Mouse (Mus musculus) brain, adult 2 months (tissue): ENCODE measurements around the gene Acyp2.

Experiments
- DNase-seq: peaks from one replicate; pipeline ENCODE4 v3.0.0; 2011; ENCODE audit warnings: low read depth, low spot score

The Acyp2 gene

DNA sequence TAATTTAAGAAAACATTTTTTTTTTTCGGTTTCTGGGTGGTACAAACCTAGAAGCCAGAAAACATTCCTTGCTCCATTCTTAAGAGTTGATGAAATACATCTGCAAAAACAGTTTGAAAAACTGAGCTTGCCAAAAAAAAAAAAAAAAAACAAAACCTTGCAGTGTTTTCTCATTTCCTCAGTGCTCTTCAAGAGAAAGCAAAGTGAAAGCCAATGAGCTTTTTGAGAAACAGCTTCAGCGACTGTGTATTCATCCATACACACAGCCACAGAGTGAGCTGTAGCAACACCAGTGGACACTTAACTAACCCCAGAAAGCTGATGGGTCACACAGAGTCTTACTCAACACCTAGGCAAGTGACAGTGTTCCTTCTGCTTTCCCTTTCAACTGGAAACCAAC lies 69.4 kb downstream of the Acyp2 start:
- no peak for DNase-seq

DNA sequence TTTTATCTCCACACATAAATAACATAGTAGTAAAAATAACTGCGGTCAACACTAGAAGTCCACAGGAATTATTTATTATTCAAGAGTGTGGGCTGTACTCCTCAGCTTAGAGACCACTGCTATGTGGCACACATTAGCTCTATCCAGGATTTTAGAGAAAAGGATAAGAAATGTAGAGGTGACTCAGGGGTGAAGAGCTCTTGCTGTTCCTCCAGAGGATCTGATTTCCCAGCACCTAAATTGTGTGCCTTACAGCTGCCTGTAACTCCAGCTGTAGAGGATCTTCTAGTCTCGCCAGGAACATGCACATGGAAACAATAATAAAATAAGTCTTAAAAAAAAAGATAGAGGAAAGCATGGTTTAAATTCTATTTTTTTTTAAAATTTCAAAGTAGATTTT lies 70.5 kb downstream of the Acyp2 start:
- DNase-seq, result no peak

DNA sequence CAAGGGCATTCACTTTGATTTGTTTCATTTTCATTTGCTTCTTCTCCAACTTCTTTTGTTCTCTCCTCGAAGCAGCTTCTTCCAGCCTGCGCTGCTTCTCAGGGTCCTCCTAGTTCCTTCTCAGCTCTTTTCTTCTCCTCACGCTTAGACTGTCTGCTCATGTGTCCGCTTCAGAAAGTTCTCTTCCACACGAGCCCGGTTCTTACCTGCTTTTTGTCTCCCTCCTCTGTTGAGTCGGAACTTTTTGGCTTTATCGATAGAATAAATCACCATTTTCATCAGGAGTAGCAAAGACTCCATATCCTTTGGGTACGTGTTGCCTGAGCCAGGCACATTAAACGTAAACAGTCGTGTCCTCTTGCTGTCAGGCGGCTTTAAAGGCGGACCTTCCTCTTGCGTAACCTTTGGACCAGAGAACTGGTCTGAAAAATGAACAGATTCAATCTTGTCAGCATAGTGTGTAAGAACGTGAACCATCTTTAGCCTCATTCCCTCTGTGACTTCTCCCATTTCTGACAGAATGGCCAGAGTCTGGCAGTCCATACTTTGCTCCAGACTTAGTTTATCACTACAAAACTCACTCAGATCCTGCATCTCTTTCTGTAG lies 76.5 kb downstream of the Acyp2 start:
- no peak for DNase-seq

DNA sequence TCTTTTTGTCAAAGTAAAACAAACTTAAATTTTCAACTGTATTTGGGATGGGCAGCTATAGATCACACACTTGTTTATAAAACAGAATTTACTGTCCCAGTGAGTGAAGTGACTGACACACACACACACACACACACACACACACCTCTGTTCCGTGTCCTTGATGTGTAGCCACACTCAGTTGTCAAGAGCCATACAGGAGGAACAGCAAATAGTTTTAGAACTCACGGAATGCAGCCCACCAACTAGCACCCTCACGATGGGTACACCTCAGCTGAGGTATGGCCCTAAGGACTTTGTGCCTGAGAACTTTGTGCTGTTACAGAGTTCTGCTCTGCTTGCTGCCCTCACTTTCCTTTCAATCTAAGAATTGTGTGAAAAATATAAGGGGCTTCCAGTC lies 78.8 kb downstream of the Acyp2 start:
- no peak for DNase-seq

DNA sequence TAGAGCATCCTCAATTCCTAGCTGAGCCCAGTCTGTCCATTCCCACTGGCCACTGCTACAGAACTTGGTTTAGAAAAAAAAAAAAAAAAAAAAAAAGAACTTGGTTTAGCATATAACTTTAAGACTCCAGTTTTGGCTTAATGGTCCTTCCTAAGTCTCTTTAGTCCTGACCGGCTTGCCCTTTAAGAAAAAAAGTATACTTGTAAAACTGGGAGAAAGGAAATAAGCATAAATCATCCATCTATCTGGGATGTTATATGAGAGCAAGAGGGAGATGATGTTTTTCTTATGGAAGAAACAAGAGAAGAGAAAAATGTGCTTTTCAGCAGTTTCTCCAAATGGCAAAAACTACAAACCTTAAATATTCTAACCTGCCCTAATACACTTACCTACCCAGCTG lies 89.2 kb downstream of the Acyp2 start:
- DNase-seq, result no peak

DNA sequence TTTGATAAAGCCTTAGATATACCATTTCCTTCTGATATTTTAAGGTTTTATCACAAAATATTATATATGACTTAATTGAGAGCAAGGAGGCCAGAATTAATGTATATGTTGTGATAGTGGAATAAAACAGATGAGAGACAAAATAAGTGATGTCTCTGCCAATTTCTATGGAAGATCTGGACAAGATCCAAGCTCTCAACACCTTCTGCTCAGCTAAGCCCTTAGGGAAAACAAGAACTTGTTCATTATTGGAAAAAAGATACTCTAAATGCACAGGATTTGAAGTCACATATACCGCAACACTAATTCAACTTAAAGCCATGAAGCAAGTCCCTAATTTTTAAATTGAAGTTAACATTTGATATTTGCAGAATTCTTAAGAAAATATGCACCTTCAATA lies 96.0 kb downstream of the Acyp2 start:
- peak; percentile 84 for DNase-seq

DNA sequence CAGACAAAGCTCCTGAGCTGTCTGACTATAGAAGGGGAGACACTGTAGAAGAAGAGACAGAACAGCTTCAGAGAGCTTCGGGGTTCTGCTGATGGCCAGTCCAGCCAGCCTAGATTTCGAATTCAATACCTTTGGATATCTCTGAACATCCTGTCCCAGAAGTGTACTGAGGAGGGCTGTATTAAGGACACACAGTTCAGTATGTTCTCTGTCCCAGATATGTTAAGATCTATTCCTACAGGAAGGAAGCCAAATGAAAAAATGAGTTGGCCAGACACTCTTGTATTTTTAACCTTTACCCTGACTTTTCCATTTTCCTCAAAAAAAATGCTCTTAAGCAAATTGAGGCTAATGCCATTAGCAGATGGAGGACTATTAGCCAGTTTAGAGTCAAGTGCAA lies 132.3 kb downstream of the Acyp2 start:
- no peak for DNase-seq

DNA sequence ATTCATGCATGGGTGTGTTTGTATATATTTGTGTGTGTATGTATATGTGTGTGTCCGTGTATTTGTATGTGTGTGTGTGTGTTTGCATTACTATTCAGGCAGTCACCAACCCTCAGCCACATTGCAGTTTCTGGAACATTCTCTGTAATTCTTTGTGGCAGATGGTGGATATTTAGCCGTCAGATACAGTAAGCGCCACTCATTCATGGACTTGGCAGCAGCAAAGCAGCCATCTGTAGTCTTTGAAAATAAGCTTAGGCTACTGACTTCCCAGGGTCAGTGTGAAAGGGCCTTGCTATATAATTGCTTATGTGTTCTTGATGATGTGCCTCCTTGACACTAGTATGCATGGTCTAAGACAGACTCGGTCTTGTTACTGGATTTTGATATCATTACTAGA lies 141.2 kb downstream of the Acyp2 start:
- DNase-seq, result peak; percentile 96

DNA sequence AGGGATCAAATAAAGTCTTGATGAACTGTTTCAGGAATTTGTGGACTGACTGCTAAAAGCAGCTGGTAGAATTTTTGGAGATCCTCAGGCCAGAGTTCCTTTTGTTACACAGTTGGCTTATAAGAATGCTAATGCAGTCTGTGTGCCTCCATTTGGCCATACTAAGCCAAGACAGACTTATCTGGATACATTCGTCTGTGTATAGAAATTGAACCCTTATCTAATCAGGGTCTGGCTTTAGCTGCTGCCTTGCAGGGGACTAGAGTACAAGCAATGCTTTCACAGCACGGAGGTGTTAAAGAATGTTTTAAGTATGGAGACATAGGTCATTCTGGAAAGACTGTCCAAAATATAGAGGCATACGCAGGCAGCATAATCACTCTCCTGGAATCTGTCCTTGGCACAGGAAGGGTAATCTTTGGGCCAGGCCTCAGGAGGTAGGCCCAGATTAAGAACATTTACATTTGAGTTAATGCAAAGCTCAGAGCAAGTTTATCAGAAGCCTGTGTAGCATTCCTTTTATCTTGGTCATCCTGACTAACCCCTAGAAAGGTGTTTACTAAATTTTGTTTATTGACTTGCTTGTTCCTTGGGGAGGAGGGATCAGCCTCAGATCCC lies 150.5 kb downstream of the Acyp2 start:
- no peak for DNase-seq

DNA sequence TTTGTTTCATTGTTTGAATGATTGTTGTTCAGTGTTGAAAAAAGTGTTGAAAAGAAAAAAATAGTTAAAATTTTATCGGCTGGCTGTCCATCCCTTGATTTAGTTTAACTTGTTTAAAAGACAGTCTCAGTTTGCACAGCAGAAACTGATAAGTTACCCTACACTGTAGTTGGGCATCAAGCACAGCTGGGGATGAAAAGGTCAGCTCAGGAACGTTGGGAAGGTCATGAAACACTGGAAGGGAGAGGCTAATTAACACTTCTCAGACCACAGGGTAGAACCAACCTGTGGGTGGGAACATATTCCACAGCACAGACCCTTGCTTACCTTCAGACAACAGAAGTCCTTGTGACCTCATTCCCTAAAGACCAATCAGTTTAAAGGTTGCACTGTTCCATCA lies 152.2 kb downstream of the Acyp2 start:
- no peak for DNase-seq

DNA sequence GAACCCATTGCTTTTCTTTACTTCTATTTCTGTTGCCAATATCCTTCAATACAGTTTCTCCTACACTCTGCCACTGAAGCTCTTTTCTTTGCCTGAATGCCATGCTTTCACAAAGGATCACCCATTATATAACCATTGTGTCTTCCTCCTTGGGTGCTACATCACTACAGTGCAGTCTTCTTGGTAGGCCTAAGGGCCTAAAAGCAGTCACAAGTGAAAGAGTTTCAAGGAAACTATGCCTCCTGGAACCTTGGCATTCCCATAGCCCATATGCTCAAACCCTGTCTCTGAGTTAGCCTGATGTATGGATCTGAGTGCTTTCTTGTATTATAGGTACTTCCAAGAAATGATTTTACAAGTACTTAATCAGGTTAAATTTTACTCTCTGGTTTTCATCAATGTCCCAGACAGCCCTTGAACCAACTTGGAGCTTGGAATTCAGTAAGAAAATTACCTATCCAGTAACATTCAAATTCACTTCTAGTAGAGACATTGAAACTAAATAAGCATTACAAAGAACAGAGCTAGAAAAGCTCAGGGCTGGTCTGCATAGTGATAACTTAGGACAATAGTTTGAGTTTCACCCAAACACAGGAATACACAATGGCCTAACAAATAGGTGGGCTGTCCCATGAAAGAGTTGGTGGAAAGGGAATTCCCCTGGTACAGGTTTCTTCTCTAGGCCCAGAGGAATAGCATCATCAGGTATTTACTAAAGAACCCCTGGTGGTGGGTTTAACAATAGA lies 157.7 kb downstream of the Acyp2 start:
- no peak for DNase-seq

DNA sequence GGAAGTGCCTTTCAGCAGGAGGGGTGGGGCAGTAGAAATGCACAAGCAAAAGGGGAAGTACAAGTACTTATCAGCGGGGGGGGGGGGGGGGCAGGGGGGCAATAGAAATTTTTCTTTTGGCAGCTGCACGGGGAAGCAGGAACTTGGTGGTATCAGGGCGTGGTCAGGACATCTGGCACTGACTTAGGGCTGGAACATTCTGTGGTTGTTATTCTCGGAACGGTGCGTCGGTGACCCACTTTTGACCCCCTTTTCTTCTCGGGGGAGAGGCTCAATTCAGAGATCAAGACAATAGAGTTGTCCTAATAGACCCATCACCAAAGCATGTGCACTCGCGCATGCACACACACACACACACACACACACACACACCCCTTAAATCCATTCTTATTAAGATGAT lies 161.2 kb downstream of the Acyp2 start:
- no peak for DNase-seq

DNA sequence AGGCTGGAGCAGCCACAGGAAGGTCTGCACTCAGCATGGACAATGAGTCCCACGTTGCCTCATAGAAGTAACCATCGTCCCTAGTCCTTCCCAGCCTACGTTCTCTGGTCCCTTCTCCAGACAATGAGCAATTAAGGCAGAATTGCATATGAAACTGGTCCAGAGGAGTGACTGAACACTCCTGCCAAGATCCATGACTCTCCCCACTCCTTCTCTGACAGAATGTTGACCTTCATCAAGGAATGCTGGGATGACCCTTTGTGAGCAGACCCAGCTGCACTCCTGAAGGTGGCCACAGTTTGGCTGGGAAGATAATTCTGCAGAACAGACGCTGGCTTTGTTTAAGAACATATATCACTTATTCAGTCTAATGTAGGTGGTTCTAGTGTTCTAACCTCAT lies 166.1 kb downstream of the Acyp2 start:
- DNase-seq, result no peak

DNA sequence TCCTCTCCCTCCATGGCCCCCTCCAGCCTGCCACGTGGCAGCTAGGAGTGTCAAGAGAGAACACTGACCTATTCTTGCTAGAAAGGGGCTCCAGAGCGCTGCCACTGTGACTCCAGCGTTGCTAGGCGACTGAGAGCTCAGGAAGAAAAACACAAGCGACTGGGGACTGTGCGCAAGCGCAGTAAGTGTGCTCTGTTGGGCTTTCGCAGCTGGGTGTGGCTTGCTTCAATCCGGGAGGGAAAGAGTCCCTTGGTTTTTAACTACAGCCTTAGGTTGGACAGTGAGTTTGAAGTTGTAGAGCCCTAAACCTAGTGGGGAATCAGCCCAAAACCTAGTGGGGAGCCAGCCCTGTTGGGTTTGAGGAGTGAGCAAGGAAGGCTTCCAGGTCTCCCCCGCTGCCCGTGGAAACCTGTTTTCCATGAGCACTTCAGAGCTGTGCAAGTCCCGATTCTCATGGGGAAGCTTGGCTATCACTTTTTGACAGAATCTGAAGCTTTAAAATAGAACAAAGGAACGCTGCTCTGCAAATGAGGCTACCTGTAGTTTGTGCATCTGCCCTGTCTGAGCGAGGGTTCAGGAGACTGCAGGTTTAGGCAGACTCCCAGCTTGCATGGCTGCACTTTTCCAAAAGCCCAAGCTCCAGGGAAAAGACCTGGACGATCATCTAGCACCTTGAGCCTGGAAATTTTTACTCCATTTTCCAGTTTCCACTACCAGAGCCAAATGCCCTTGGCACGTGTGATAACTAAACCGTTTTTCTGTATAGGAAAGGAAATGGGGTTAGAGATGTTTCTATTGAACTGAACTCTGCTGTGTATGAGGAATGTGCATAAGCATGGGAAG lies 177.4 kb downstream of the Acyp2 start, which contains the start of gene 4930505A04Rik:
Gene 4930505A04Rik, minus strand, starts transcription at position 77 of the 843 bp plus-strand sequence.
- DNase-seq, result peak; percentile 98

DNA sequence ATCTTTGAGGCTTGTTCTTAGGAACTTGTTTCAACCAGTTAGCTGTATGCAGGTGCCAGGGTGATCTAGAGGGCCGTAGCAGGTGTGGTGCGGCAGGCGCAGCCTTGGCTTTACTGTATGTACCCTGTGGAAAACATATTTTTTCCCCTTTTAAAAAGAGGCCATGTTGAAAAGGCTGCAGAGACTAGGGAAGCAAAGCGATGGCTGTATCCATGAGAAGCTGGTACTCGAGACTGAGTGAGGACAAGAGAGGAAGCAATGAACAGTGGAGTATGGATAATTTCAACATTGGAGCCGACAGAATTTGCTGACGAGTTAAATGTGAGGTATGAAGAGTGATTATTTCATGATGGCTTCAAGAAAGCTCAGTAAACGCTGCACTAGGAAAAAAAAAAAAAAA lies 178.2 kb downstream of the Acyp2 start:
- no peak for DNase-seq
